Mouse (Mus musculus) cerebellum, adult (tissue): Measurements from ENCODE around the gene Axin1.
"Not testable (repeated sequence)": the region's sequence is repeated elsewhere in the genome, so short reads cannot be mapped to it uniquely, and the experiment has no call there.

Source experiments
- ATAC-seq: cut with Nextera tagmentation; 2 replicates; pipeline ENCODE4 v1.9.2; 2017; ENCODE audit warnings: mild to moderate bottlenecking, moderate library complexity, mixed read lengths; ENCODE audit not compliant: insufficient number of reproducible peaks, low FRiP score, low TSS enrichment

The Axin1 gene

DNA sequence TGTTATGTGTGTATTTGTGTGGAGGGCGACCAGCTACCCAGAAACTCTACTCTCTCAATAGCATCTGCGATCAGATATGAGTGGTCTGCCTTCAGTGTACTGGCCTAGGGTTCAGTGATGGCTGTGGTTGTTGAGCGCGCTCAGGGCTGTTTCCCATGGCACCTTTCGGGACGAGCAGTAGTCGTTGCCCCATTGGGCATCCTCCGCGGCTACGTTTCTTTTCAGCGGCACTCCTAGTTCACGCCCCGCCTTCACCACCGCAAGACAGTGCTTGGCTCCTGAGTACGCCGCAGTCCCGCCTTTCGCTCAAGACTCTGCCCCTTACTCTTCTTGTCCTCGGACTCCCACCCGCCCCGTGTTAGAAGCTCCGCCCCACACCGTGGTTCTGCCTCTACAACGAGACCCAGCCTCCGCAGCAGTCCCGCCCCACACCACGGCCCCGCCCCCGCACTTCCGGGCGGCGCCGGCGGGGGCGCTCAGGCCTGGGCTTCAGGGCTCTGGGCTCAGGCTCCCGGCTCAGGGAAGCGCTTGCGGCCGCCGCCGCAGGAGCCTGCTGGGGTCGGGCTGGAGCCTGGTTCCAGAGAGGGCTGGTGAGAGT, at the start of gene Axin1:
TSS of gene Axin1 (plus strand) at position 450 of the 598 bp plus-strand sequence.
- ATAC-seq, result peak; percentile 92

DNA sequence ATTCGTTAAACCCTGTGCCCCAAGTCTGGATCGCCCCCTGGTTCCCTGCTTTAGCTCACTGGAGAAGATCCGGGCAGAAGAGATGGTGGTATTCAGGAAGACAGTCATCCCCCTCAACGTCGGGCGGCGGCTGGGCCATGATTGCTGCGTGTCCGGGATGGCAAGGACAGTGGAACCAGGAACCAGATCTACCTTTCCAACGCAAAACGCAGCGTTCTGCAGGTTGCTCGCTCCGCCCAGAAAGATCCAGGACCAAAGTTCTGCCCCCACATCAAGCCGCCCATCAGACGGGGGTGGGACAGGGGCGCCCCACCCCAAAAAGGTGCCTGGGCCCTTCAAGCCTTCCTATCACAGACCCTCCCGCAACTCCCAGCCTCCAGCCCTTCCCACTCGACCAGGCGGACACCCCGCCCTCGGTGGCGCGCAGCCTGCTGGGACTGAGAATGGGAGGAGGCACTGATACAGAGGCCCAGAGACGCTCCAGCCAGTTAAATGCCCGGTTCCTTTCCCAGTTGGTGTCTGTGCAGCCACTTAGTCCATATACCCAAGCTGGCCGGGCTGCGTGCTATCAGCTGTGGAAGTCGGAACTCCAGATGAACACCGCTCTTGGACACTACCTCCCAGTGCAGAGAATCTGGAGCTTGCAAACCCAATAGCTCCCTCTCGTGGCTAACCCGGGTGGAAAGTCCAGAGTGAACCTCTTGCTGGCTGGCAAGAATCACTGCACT, 48.4 kb upstream of the Axin1 start, which contains the start of gene Decr2:
TSS of gene Decr2 (minus strand) at position 433 of the 728 bp plus-strand sequence.
- ATAC-seq, result peak; percentile 83; the same call in 1 of the 2 replicates

DNA sequence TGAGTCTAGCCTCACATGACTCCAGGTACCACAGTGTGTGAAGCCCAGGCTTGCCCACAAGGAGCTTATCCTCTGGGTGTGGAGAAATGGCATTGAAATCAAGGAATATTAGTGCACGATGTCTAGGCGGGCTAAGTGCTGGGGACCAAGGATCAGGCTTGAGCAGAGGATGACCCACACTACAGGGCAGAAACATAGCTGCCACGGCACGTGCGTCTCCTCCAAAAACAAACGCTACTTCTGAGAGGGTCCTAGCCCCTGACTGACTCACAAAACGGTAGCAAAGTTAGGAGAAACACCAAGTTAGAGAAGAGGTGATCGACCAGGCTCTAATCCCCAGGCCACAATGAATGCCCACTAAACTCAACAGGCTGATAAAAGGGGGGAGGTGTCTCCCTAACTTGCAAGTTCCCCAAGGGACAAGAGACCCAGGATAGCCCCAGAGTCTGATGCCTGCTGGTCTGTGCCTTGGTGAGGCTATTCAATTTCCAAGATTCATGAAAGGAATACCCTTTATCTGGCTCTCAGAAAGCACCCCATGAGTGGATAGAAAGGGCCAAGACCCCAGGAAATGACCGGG, 43.9 kb upstream of the Axin1 start:
- no peak for ATAC-seq

DNA sequence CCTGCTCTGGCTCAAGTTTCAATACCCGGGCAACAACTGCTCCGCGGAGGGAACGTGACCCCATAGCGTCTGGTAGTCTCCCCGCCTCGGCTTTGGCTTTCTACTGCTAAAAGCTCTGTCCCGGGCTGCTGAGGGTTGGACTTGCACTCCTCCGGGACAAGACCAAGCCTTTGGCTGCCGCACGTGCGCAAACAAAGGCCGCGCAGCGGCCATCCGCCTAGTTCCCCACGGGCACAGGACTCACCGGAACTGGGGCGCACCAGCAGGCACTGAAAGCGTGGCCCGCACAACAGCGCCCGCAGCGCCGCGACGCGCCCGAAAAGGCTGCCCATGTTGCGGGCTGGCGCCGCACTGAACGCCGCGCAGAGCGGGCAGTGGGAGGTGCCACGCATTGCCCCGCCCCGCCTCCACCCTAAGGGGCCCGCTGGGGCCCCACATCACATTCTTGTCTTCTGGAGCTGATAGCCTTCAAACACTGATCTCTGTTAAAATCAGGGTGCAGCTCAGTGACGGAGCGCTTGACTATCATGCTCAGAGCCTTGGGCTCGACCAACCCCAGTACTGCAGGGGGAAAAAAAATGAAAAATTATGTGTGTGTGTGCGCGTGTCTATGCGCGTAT, 43.3 kb upstream of the Axin1 start, which contains the start of gene Nme4:
TSS of gene Nme4 (minus strand) at position 482 of the 620 bp plus-strand sequence.
- ATAC-seq, result peak; percentile 73; the same call in 1 of the 2 replicates

DNA sequence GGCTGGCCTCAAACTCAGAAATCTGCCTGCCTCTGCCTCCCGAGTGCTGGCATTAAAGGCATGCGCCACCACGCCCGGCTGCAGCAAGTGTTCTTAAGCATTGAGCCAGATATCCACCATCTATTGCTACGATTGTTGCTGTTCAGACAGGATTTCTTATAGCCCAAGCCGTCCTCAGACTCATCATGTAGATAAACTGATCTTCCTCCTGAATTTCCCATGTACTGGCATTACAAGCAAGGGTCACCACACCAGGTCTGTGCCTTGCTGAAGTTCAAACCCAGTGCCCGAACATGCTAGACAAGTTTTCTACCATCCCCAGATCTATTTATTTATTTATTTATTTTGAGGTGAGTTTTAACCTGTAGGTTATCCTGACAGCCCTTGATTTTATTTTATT, 40.0 kb upstream of the Axin1 start:
- ATAC-seq, result no peak

DNA sequence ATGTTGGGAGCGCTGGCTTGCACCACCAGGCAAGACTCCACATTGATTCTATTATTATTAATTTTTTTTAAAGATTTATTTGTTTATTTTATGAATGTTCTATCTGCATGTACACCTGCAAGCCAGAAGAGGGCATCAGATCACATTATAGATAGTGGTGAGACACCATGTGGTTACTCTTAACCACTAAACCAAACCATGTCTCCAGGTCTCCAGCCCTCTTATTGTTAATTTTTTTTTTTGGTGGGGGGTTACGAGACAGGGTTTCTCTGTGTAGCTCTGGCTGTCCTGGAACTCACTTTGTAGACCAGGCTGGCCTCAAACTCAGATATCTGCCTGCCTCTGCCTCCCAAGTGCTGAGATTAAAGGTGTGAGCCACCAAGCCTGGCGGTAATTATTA, 39.2 kb upstream of the Axin1 start:
- not testable (repeated sequence) for ATAC-seq

DNA sequence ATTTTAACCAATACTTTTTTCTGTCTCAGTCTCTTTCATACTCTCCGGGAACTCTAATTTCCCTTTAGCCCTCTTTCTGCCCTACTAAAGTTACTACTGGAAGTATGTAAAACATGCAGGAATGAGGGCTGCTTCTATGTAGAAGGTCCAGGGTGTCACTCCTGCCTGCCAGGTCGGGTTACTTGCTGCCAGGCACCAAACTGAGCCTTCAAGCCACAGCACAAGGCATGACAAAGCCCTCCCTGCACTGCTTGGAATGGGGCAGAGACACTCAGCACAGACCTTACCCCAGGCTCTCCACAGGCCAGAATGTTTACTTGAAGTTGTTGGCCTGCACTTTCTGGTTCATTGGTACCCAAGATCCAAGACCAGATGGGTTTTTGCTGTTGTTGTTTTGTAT, 38.3 kb upstream of the Axin1 start:
- no peak for ATAC-seq

DNA sequence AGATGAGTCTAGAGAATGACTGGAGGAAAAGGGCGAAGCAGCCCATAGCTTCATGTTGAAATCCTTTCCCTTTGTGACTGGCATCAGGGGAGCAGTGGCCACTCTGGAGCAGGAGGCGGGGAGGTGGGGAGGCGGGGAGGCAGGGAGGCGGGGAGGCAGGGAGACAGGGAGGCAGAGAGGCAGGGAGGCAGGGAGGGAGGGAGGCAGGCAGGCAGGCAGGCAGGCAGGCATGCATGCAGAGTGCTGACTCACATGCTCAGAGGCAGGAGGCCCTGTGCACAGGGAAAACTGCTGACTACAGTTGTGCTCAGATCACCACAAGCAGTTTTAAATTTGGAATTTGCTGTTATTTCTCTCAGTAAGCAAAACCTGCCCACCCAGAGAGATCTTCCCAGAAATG, 37.0 kb upstream of the Axin1 start:
- no peak for ATAC-seq

DNA sequence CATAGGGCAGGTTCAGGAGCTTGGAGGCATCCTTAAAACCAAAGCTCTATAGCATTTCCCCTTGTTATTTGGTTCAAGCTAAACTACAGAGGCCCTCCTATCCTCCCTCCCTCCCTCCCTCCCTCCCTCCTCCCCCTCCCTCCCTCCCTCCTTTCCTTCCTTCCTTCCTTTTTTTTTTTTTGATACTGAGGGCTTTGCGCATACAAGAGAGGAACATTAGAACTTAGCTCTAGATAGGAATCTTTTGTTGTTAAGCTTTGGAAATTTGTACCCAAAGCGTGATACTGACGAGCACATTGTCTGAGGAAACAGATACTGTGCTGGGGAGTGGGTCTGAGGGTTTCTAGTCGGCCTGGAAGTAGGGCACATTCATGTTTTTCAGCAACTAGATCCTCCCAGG, 32.9 kb upstream of the Axin1 start:
- no peak for ATAC-seq

DNA sequence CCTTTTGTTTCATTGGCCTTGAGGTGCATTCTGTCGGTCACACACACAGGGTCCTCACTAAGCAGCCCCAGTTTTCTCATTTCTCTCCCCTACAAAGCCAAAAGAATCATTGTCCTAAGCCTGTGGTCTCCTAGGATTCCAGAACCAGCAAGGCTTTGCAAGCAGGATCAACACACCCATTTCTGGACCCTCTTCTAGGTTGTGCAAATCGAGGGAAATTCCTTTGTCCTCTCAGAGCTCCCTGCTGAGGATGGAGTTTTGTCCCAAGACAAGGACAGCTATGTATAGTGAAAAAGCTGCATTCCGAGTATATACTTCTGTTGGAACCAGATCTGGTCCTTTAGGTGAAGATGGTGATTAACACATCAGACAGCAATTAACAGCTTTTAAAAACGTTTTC, 28.3 kb upstream of the Axin1 start:
- no peak for ATAC-seq

DNA sequence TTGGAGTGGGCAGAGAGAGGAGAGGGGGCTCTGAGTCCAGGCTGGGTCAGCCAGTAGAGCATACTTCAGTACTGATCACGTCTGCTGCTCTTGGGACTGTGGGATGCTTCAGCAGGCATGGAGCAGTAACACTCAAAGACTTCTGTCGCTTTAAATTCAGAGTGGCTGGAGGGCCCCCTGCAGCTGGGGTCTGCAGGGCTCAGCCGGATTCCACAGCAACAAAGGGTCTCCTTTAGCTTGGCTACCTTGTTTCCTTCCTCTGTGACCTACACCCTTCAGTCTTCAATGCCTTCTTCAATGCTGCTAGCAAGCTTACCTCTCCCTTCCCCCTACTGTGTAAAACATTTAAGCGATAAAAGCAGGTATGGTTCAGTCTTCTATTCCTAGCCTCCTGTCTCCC, 27.5 kb upstream of the Axin1 start:
- no peak for ATAC-seq

DNA sequence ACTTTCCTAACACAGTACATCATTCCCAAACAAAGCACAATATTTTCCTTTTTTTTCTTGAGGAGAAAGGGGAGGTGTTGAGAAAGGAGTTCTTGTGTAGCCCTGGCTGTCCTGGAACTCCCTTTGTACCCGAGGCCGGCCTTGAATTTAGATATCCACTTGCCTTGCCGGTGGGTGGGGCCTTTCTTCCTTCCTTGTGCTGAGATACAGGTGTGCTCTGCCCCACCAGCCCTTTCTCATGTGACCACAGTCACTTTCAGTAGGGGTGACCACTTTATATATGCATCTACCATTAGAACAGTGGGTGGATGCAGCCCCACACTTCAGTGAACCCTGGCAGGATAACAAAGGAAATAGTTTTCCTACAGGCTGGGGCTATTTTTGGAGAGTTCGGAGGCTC, 26.8 kb upstream of the Axin1 start:
- ATAC-seq, result no peak

DNA sequence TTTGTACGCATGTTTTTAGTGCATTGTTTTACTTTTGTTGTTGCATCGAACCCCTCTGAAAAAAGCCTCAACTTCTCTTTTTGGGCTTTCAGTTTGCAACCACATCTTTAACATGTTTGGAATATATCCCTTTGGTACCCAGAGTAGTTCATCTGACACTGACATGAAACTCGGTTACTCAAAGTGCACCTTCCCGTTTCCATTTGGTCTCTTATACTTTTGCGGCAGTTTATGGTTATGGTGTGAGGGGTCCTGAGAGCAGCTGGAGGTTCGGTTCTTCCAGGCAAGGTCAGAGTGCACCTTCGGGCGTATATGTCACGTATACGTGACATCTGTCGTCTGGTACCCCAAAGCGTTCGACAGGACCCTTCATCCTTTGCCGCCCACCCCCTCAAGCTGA, 25.7 kb upstream of the Axin1 start:
- ATAC-seq, result no peak

DNA sequence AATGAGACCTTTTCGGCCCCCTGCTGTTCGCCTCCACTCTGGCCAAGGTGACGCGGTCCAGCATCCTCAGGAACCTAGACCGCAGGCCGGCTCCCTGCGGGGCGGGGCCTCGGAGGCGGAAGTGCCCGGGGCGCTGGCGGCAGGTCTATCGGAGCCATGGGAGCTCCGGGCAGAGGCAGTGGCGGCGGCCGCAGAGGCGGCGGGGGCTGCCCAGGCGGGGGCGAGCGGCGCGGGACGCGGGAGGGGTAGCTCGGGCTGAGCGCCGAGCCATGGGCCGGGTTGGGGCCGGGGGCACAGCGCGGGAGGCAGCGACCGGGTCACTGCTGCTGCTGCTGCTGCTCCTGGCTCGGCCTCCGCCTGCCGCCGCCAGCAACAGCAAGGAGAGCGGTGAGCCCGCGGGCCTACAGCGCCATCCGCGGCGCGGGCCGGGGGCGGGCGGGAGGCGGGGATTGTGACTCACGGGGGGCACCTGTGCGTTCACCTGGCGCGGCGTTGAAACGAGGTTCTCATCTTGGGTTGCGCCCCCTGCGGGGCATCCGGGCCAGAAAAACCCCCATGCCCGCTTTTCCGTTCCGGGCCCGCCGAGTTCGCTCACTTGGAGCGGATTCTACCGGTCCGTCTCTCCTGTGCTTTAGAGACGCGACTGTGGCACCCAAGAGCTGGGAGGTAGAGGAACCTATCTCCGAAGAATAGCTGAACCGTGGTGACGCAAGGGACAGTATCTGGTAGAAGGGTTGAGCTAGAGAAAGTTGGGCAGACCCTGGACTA, 25.1 kb upstream of the Axin1 start, which contains the start of gene Tmem8:
TSS of gene Tmem8 (plus strand) at position 119 of the 768 bp plus-strand sequence.
- peak; percentile 84; the same call in 1 of the 2 replicates for ATAC-seq

DNA sequence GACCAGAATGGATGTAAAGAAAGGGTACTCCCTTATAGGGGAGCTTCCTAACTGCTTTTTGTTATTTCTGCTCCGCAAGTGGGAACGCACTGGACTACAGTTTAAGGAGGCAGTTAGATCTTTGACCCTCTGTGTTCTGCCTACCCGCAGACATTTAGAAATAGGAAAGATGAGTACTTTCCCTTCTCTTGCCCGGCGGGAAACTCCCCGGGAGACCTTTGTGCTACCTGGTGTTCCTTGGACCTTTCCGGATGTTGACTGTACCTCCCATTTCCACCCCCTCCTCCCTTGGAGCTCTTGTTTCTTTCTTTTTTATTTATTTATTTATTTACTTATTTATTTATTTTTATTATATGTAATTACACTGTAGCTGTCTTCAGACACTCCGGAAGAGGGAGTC, 24.4 kb upstream of the Axin1 start:
- no peak for ATAC-seq

DNA sequence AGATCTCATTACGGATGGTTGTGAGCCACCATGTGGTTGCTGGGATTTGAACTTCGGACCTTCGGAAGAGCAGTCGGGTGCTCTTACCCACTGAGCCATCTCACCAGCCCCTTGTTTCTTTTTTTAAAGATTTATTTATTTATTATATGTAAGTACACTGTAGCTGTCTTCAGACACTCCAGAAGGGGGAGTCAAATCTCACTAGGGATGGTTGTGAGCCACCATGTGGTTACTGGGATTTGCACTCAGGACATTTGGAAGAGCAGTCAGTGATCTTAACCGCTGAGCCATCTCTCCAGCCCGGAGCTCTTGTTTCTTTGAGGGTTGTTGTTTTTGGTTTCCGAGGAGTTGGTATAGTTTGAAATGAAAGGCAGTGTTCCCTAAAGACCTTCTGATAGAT, 24.0 kb upstream of the Axin1 start:
- ATAC-seq, result not testable (repeated sequence)

DNA sequence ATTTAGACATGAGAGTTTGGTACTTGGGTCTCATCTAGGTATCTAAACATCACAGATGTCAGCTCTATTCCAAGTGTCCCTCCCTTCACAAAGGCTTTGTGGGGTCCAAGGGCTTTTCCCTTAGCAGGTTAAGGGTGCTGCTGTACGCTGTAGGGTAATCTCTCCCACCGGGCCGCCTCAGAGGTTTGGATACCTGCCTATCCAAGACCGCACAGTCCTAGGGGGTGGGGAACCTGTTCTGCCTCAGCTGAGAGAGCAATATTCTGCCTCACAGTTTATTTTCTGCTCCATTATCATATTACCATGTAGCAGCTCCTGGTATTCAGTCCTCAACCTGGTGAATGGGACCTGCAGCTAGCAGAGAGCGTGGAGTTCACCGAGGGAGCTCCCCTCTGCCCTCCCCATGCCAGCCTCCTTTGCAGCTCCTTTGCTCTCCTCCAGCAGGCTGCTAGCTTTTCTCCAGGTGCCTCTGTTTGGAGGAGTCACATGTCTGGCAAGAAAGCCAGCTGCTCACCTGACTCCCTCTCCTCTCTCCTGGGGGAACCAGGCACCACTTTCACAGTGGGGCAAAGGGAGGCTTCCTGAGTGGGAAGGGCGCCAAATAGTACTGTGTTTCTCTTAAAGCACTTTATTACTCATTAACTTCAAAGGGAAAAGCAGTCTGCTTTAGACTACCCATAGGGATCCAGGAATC, 23.1 kb upstream of the Axin1 start:
- no peak for ATAC-seq

DNA sequence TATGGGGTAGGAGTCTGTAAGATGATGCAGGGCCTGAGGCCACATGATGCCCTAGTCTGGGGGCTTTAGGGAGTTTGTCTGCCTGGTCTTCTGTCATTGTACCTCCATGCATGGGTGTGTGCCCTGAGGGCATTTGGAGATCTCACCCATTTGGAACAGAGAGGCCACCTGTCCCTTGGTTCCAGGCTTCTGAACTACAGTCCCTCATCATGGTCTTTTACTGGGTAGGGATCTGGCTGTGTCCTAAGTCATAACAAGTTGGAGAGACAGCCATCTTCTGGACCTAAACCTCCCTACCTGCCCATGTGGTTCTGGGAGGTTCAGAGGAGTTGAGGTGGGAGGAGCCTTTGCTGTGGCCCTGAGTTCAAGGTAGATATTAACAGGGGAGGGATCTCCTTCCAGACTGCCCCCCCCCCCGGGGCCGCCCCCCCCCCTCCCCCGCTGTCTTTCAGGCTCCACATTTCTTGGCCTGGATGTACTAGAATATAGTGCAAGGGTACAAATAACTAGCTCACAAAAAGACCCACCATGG, 22.5 kb upstream of the Axin1 start:
- ATAC-seq, result no peak

DNA sequence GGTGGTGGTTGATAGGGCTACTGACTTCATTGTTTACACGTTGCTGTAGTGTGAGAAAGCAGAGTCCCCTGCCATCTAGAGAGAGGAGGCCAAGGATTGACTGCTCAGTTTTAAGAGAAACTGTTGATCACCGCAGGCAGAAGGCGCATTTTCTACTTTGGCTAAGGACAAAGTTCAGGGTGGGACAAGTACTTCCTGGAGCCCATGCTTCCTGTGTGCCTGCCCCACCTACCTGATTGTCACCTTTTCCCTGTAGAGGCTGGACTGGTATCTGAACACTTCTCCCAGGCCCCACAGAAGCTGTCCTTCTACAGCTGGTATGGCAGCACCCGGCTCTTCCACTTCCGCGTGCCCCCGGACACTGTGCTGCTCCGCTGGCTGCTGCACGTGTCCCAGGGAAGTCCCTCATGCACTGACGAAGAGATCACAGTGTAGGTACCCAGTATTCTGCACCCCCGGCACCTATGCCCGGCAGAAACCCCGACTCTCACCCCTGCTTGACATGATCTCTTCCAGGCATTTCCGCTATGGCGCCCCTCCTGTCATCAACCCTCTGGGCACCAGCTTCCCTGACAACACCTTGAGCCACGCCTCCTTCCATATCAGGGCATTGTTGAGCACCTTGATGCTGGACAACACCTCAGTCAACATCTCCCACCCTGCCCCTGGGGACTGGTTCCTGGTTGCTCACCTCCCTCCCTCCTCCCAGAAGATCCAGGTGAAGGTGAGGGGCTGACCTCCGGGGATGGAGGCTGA, 21.8 kb upstream of the Axin1 start:
- no peak for ATAC-seq
